Mouse (Mus musculus) CH12.LX (cell line): ENCODE measurements around the gene Trappc2l. TPM values are rescaled to one million over a fixed set of nuclear protein-coding genes. Genes with fewer than 3 reads are reported as not detected.
A peak's percentile ranks its signal among the peaks of the same experiment; 100 is the strongest.

ENCODE experiments used
- DNase-seq: peaks from one replicate; pipeline ENCODE4 v3.0.0-alpha.2; 2013; ENCODE audit errors: extremely low read depth
- H3K27ac ChIP-seq: 2 replicates; pipeline ENCODE4 v1.5.1; 2012; ENCODE audit warnings: low read depth, mild to moderate bottlenecking, control low read depth, moderate library complexity; ENCODE audit not compliant: insufficient read depth
- H3K27me3 ChIP-seq: replicated peaks from 2 replicates; pipeline ENCODE3; 2012; ENCODE audit warnings: inconsistent platforms
- H3K36me3 ChIP-seq, 2 experiments: replicated peaks in 1 of 2; 2 replicates each; pipeline versions ENCODE3 to v1.6.1; 2012; ENCODE audit warnings: inconsistent platforms in 1 of 2, low read length in 1 of 2, mild to moderate bottlenecking in 1 of 2, mixed read lengths in 1 of 2, moderate library complexity in 1 of 2; ENCODE audit not compliant: control insufficient read depth in 1 of 2, insufficient read depth in 1 of 2
- H3K4me1 ChIP-seq, 2 experiments: 2 replicates each; pipeline ENCODE4 v1.6.1; 2012; ENCODE audit warnings: inconsistent platforms in 1 of 2, moderate library complexity in 1 of 2; ENCODE audit not compliant: insufficient read depth in 2 of 2, control insufficient read depth in 1 of 2
- H3K4me2 ChIP-seq: 2 replicates; pipeline ENCODE4 v1.6.1; 2012; ENCODE audit warnings: low read depth, mild to moderate bottlenecking, control low read depth; ENCODE audit not compliant: poor library complexity, insufficient read depth, severe bottlenecking
- H3K4me3 ChIP-seq, 3 experiments: fragments of 150-350 bp in 1 of 3; sonication (generic) in 1 of 3; replicated peaks in 1 of 3; 2 replicates each; pipeline versions ENCODE3 to v1.5.1; 2011 to 2012; ENCODE audit warnings: low read depth in 2 of 3, low read length in 2 of 3, mild to moderate bottlenecking in 2 of 3, moderate library complexity in 2 of 3, control low read depth in 1 of 3, improper control_type of control experiment in 1 of 3, inconsistent platforms in 1 of 3, mixed read lengths in 1 of 3; ENCODE audit not compliant: poor library complexity in 1 of 3
- H3K79me2 ChIP-seq: replicated peaks from 2 replicates; pipeline ENCODE4 v1.6.1; 2012; ENCODE audit warnings: mild to moderate bottlenecking, moderate library complexity; ENCODE audit not compliant: control insufficient read depth, poor library complexity, insufficient read depth, severe bottlenecking; ENCODE audit errors: extremely low read depth
- H3K9ac ChIP-seq: 2 replicates; pipeline ENCODE4 v1.6.1; 2012; ENCODE audit warnings: low read depth, mild to moderate bottlenecking, control low read depth, moderate library complexity; ENCODE audit not compliant: insufficient read depth
- H3K9me3 ChIP-seq: replicated peaks from 2 replicates; pipeline ENCODE3; 2012; ENCODE audit warnings: low read length, inconsistent platforms, mixed read lengths
- BHLHE40 ChIP-seq: IDR thresholded peaks from 2 replicates; pipeline ENCODE4 v1.6.1; 2011; ENCODE audit warnings: mild to moderate bottlenecking, low read depth, low read length, improper control_type of control experiment
- E2F4 ChIP-seq: IDR thresholded peaks from 2 replicates; pipeline ENCODE4 v1.6.1; 2011; ENCODE audit warnings: low read depth, low read length, improper control_type of control experiment; ENCODE audit not compliant: insufficient replicate concordance
- ELF1 ChIP-seq: IDR thresholded peaks from 2 replicates; pipeline ENCODE4 v1.6.1; 2014; ENCODE audit warnings: low read depth, mild to moderate bottlenecking, inconsistent platforms, low read length, improper control_type of control experiment
- EP300 ChIP-seq: IDR thresholded peaks from 2 replicates; pipeline ENCODE4 v1.6.1; 2011; ENCODE audit warnings: low read length, improper control_type of control experiment
- ETS1 ChIP-seq: conservative IDR thresholded peaks from 2 replicates; pipeline ENCODE4 v1.6.1; 2012; ENCODE audit warnings: low read depth, mild to moderate bottlenecking, inconsistent platforms, low read length, improper control_type of control experiment, moderate library complexity
- HCFC1 ChIP-seq: IDR thresholded peaks from 2 replicates; pipeline ENCODE4 v1.6.1; 2012; ENCODE audit warnings: low read depth, mild to moderate bottlenecking, inconsistent platforms, low read length, improper control_type of control experiment
- JUN ChIP-seq: IDR thresholded peaks from 2 replicates; pipeline ENCODE4 v1.6.1; 2011; ENCODE audit warnings: low read depth, mild to moderate bottlenecking, low read length, improper control_type of control experiment, moderate library complexity; ENCODE audit not compliant: insufficient read depth
- KAT2A ChIP-seq: IDR thresholded peaks from 2 replicates; pipeline ENCODE4 v1.6.1; 2012; ENCODE audit warnings: low read length, improper control_type of control experiment, inconsistent platforms; ENCODE audit not compliant: insufficient replicate concordance
- MAFK ChIP-seq: IDR thresholded peaks from 2 replicates; pipeline ENCODE4 v1.6.1; 2011; ENCODE audit warnings: low read length, improper control_type of control experiment; ENCODE audit not compliant: insufficient replicate concordance
- MXI1 ChIP-seq: IDR thresholded peaks from 2 replicates; pipeline ENCODE4 v1.6.1; 2011; ENCODE audit warnings: mild to moderate bottlenecking, low read depth, low read length, improper control_type of control experiment
- POLR2A ChIP-seq: IDR thresholded peaks from 2 replicates; pipeline ENCODE4 v1.6.1; 2011; ENCODE audit warnings: low read depth, mild to moderate bottlenecking, improper control_type of control experiment, low read length
- POLR2AphosphoS2 ChIP-seq: IDR thresholded peaks from 2 replicates; pipeline ENCODE4 v1.6.1; 2011; ENCODE audit warnings: low read depth, low read length, improper control_type of control experiment
- SIN3A ChIP-seq: IDR thresholded peaks from 2 replicates; pipeline ENCODE4 v1.6.1; 2012; ENCODE audit warnings: low read length, improper control_type of control experiment, inconsistent platforms
- SMC3 ChIP-seq: IDR thresholded peaks from 2 replicates; pipeline ENCODE4 v1.6.1; 2011; ENCODE audit warnings: low read depth, low read length, improper control_type of control experiment
- TCF12 ChIP-seq: IDR thresholded peaks from 2 replicates; pipeline ENCODE4 v1.6.1; 2014; ENCODE audit warnings: low read depth, mild to moderate bottlenecking, inconsistent platforms, low read length, improper control_type of control experiment
- UBTF ChIP-seq: IDR thresholded peaks from 2 replicates; pipeline ENCODE4 v1.6.1; 2012; ENCODE audit warnings: low read depth, mild to moderate bottlenecking, inconsistent platforms, low read length, improper control_type of control experiment, moderate library complexity
- USF1 ChIP-seq: IDR thresholded peaks from 2 replicates; pipeline ENCODE4 v1.6.1; 2014; ENCODE audit warnings: low read depth, mild to moderate bottlenecking, inconsistent platforms, low read length, improper control_type of control experiment
- USF2 ChIP-seq: conservative IDR thresholded peaks from 2 replicates; pipeline ENCODE4 v1.6.1; 2011; ENCODE audit warnings: low read depth, low read length, improper control_type of control experiment
- ZMIZ1 ChIP-seq: IDR thresholded peaks from 2 replicates; pipeline ENCODE4 v1.6.1; 2012; ENCODE audit warnings: low read depth, mild to moderate bottlenecking, inconsistent platforms, low read length, improper control_type of control experiment
- ZNF384 ChIP-seq: IDR thresholded peaks from 2 replicates; pipeline ENCODE4 v1.6.1; 2012; ENCODE audit warnings: low read depth, low read length, improper control_type of control experiment, inconsistent platforms
- dilution Hi-C: fragments of 300-500 bp; cut with MboI; formaldehyde crosslinking; loops from 2 replicates; pipeline ENCODE4 v1.14.3; 2020; ENCODE audit warnings: low sequenced_read_pairs; ENCODE audit not compliant: extremely low pct_unique_long_range_greater_than_20kb, extremely low pct_ligation_motif_present
- in situ Hi-C: fragments of 300-500 bp; cut with MboI; formaldehyde crosslinking; loops from 3 replicates; pipeline ENCODE4 v1.14.3; 2019; ENCODE audit warnings: low sequenced_read_pairs, low pct_ligation_motif_present, low pct_unique_long_range_greater_than_20kb, mixed read lengths
- polyA plus RNA-seq: library from polyadenylated mRNA; unstranded; fragments of >175 nt; gene quantifications from 2 replicates; pipeline ENCODE4 v1.2.1, GENCODE M21; 2012; ENCODE audit warnings: low read depth; ENCODE audit not compliant: insufficient read length
- total RNA-seq, 2 experiments: library from RNA; depleted of rRNA; stranded (reverse); fragments of 300-350 nt in 1 of 2; fragments of >200 nt in 1 of 2; gene quantifications; 2 replicates each; pipeline ENCODE4 v1.2.3; 2012 to 2014

Gene Trappc2l
- total and polyA plus RNA-seq, 3 experiments: 15.7 to 67.0 (median 36.0) TPM

GRCm38 (mm10) chr8:122574264-122574663 is 37.2 kb upstream of the Trappc2l start:
- H3K9ac ChIP-seq: no peak overlapping the region
- dilution Hi-C loops (no loop called here), in situ Hi-C loops (no loop called here)
- peaks cover 16 to 49% of the 10 kb centered on the region in 2 experiments for H3K4me1 ChIP-seq
- TF ChIP-seq USF1 (no peak), HCFC1 (no peak), SMC3 (no peak), E2F4 (no peak), BHLHE40 (no peak), USF2 (no peak), ELF1 (no peak), JUN (no peak), EP300 (no peak), ZNF384 (no peak), UBTF (no peak), TCF12 (no peak), MXI1 (no peak), KAT2A (no peak)
- no peak overlapping the region for H3K4me2 ChIP-seq
- peaks cover 23% of the 10 kb centered on the region for H3K79me2 ChIP-seq
- peak overlapping the region in 1 of 3 experiments; percentile 89 for H3K4me3 ChIP-seq
- DNase-seq: no peak
- H3K36me3 ChIP-seq: peaks cover 44 to 78% of the 10 kb centered on the region in 2 experiments
- H3K9me3 ChIP-seq: no peaks in the 10 kb centered on the region
- H3K27ac ChIP-seq: peak overlapping the region; percentile 29; the same call in 1 of the 2 replicates
- H3K27me3 ChIP-seq: no peaks in the 10 kb centered on the region

- H3K4me1 ChIP-seq: peaks cover 13 to 44% of the 10 kb centered on the region in 2 experiments
- H3K27me3 ChIP-seq: no peaks in the 10 kb centered on the region
- dilution Hi-C loops: no loop called here
- peak overlapping the region; percentile 55 for H3K4me2 ChIP-seq
- H3K9ac ChIP-seq: no peak overlapping the region
- in situ Hi-C loops: no loop called here
- H3K79me2 ChIP-seq: peaks cover 18% of the 10 kb centered on the region
- H3K27ac ChIP-seq: peak overlapping the region; percentile 29
- peaks cover 39 to 74% of the 10 kb centered on the region in 2 experiments for H3K36me3 ChIP-seq
- peak; percentile 35; the same call in 1 of the 2 replicates for TF ChIP-seq POLR2AphosphoS2
- TF ChIP-seq MXI1: peak; percentile 73; the same call in 1 of the 2 replicates
- TF ChIP-seq SIN3A: peak; percentile 59
- 0 out of 2 replicates have a peak, but pooled peaks have one; percentile 21 for TF ChIP-seq ZMIZ1
- no peak for TF ChIP-seq ETS1
- TF ChIP-seq MAFK: peak; percentile 92
- TF ChIP-seq POLR2A: no peak; the same call in 1 of the 2 replicates
- no peaks in the 10 kb centered on the region for H3K9me3 ChIP-seq
- peak overlapping the region; percentile 76 to 91 (median 89) for H3K4me3 ChIP-seq
- no peak for DNase-seq
These were observed 36.7 kb upstream of the Trappc2l start for GRCm38 (mm10) chr8:122574667-122575251.
